Mouse (Mus musculus) right cerebral cortex, postnatal 36 days (tissue): ENCODE results near the gene Trmt11.
A peak's percentile ranks its signal among the peaks of the same experiment; 100 is the strongest.
"Not testable (repeated sequence)": the region's sequence is repeated elsewhere in the genome, so short reads cannot be mapped to it uniquely, and the experiment has no call there.

Experiments used
- DNase-seq, 2 experiments: peaks; one replicate each; pipeline ENCODE4 v3.0.0; 2022; ENCODE audit warnings: low spot score in 2 of 2, mixed read lengths in 1 of 2

Trmt11 gene

DNA sequence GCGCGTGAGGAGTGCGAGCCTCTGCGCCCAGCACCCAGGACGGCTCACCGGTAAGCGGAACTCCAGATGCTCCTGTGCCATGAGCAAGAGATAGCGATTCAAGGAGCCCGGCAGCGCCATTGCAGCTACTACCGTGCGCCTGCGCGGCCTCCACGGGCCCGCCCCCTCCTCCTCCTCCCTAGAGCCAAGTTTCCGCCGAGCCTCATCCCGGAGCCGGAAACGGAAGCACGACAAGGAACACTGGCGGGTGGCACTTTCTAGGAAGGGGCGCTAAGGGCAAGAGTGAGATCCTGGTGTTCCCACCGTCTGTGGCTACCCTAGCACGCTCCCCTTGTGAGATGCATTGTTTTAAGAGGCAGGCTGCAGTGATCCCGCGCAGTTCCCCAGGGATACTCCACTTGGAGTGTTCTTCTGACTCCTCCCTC is at the start of gene Trmt11:
Trmt11 (minus strand) TSS at position 208 of the 425 bp plus-strand sequence.
- DNase-seq: peak; percentile 86 to 87

DNA sequence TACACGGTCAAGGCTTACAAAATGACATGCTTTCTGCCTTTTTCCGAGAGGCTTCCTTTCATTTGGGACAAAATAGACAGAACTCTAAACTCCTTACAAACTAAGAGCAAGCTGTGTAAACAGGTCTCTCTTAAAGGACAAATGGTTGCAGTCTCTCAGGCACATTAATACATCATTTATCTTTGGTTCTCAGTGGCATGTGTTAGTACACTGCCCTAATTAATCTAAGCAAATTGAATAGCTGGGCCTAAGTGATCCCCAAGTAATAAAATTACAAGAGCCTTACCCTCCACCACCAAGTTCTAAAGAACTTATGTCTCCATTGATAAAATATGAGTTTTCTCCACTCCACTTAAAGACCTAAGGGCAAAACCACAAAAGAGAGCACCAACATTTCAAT is 47.1 kb upstream of the Trmt11 start:
- no peak for DNase-seq

DNA sequence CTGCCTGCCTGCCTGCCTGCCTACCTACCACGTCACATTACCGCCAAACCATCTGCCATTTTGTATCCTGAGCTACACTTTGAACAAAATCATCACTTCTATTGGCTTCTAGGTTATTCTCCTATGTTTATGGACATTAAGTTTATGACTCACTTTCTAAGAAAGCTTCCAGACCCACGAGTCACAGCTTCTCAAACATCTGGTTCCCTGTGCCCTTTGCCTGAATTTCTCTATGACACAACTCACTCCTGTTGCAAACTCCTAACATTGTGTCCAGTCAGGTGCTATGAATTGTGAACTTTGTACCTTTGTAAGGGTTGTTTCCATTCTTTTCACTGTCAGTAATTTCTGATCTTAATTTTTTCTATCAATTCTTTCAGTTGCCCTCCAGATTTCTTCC is 37.7 kb upstream of the Trmt11 start:
- DNase-seq: no peak

DNA sequence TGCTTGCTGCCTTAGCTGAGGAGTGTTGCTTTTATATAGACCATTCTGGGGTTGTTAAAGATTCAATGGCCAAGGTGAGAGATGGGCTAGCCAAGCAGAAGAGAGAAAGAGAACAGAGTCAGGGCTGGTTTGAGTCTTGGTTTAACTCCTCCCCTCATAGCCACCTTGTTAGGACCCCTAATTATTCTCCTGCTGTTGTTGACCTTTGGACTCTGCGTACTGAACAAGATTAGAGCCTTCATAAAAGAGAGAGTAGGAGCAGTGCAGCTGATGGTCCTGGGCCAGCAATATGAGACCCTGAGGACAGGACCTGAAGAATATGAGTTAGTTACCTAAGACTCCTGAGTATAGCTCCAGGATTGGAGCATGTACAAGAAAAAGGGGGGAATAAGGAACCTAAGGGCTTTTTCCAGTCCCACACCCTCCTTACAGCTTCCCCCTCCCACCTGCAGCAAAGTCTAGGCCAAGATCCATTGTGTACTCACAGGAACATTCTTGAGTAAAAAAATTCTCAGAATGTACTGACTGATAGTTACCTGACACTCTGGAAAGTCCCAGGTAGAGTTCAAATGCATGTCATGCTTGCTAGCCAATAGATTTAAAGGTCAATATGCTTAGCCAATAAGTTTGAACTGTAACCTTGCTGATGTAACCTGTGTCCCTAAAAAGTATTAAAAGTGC is 36.1 kb upstream of the Trmt11 start:
- not testable (repeated sequence) for DNase-seq

DNA sequence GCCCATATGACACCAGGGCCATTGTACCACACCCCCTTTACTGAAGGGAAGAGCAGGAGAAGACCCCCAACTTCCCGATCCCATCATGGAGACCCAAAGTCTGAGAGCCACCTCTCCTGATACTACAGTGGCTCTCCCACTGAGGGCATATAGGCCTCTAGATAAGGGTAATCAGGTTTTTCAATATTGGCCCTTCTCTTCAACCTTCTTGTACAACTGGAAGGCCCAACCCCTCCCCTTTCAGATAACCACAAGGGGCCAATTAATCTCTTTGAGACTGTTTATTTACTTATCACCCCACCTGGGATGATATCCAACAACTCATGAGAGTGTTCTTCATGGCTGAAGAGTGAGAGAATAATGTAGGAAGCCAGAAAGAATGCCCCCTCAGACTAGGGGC is 32.2 kb upstream of the Trmt11 start:
- DNase-seq: no peak

DNA sequence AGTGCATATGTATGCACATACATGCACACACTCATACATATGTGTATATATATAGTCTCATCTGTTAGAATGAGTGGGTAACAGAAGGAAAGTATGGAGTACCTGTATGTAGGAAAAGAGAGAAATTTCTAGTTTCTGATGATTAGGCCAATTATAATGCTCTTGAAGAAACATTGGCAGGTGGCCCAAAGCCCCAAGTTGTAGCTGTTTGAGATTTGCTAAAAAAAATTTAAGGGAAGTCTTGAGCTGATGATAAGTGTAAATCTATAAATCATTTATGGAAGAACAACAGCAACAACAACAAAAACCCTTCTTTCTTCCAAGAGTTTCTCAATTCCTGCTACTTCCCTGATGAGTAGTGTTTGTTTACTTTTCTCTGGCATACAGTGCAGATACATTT is 29.4 kb upstream of the Trmt11 start:
- DNase-seq: no peak

DNA sequence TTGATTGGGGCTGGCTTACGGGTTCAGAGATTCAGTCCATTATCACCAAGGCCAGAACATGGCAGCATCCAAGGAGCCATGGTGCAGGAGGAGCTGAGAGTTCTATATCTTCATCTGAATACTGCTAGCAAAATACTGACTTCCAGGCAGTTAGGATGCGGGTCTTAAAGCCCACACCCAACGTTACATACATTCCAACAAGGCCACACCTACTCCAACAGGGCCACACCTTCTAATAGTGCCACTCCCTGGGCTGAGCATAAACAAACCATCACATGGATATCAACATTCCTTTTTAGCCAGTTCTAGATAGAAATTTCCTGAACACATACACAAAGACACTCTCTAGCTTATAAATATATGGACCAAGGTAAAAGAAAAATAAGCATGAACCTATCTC is 29.0 kb upstream of the Trmt11 start, which contains the start of gene Hint3:
Hint3 (minus strand) TSS at position 120 of the 400 bp plus-strand sequence.
- DNase-seq: no peak

DNA sequence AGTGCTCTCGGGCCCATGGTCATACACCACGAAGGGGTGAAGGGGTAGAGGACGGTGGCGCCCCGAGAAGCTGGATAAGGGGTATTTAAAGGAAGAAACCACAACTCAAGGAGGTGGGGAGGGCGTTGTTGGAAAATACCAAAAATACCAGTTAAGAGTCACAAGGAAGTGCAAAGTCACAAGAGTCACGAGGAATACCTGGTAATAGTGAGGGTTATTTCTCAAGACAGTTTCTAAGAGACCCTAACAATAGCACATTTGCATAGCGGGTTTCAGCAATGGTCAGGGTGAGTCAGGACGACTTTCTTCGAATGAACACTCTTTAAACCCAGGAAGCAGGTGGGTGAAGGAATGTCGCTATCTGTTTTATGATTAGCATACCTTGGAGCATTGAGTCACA is 27.9 kb upstream of the Trmt11 start:
- not testable (repeated sequence) for DNase-seq

DNA sequence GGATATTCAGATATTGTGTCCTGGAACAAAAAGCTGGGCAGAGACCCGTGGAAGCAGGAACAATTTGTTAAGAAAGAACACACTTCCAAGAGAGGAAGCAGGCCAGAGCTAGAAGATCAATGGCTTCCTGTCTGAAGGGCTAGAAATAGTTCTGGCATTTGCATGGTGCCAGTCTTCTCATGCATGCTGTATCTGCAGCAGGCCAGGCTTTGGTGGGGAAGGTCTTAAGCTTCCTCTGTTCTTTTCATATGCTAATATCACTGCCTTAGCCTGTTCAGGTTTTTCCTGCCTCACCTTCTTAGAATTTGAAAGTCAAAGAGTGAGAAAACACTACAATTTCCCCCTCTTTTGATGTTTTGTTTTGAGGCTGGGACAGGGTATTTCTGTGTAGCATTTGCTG is 27.0 kb upstream of the Trmt11 start:
- no peak for DNase-seq

DNA sequence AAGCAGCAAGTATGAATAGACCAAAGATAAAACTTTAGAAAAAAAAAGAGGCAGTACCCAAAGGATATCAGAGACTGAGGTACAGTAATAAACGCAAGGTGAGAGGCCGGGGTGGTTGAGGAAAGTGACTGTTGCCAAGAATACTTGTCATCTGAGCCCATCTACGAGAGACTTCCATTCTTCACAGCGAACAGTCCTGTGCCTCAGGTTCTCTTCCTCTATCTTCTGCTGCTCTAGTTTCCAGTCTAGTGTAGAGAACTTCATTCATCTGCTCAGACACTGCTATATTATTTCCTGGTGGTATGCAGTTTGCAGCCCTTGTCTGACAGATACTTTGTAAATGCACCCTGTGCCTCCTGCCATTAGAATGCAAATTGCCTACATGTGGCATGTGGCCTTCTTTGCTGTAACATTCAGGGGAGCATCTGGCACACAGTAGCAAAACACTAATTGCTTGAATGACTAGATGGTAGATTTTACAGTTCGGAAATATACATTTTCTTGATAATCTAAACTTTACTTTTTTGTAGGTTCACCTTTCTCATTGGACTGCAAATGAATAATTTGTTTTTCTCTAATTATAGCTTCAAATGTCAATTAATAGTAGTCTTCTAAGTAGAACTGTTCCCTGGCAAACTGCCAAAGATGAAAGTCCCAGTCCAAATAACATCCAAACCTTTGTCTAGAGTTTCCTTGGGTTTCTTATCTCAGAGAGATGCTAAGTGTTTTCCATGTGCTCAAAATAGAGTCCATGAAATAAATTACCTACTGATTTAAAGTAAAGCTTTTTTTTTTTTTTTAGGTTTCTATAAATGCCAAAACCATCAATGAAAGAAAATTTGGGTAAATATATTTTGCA is 23.8 kb upstream of the Trmt11 start:
- DNase-seq: no peak

DNA sequence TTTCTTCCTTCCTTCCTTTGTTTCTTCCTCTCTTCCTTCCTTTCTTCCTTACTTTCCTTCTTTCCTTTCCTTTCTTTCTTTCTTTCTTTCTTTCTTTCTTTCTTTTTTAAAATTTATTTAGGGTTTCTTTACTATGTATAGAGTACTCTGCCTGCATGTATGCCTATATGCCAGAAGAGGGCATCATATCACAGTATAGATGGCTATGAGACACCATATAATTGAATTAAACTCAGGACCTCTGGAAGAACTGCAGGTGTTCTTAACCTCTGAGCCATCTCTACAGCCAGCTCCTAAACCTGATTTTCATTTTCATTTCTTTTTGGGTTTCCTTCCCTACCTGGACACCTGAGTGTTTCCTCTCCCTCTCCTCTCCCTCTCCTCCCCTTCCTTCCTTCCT is 22.4 kb upstream of the Trmt11 start:
- DNase-seq: no peak

DNA sequence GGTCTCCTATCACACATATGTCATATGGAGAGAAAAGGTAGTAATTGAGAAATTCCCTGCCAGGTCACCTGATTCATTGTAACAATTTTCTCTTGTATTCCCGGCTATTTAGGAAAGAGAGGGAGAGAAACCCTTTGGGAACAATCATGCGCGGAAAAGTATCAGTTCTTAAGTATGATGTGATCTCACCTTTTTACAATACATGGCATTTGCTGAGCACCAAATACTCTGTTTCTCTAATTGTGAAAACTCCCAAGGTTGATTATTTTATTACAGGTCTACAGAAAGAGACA is 18.3 kb upstream of the Trmt11 start:
- DNase-seq: no peak

DNA sequence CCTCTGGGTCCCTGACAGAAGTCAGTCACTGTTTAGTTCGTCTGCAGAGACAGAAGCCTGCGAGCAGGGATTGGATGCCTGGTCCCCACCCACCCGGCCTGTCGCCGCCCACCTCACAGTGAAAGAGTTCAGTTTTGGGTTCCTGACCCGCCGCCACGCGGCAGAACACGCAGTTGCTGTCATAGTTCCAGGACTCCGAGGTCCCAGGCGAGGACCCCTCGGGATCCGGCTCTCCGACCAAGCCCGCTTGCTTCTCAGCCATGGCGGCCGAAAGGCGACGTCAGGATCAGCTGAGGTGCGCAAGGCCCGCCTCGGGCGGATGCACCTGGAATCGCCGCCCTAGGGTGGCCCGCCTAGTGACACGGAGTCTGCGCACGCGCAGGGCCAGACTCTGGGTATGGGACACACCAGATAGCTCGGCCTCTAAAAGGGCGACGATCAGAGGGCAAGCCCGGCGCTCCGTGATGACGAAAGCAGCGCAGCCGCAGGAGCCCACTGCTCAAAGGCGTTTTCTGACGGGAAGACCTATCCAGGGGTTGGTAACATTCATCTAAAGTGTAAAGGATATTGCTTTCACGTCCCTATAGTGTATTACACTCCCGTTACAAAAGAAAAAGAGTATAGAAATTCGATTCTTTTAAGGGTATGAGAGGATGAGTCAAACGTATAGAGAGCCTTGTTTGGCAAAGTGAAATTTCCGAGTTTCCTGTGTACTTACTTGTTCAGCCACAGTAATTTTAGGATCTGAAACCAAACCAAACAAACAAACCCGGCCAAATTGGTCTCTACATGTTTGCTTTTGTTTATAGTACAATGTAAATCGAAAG is 17.8 kb upstream of the Trmt11 start:
- peak; percentile 99 for DNase-seq

DNA sequence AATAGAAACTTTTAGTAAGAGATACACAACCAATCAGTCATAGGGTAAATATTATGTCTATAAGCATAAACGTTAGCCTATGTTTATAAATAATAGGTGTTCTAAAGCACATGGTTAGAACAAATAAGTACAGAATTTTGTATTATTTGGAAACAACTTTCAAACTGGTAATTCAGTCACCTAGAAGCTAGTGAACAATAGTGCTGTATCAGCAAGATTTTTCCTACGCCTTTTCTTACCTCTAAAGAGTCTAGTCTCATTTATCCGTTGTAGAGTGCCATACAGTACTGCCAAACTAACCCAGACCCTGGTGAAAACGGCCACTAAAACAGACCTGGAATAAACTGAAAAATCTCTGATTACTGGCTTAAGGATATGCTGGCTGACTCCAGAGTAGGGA is 12.5 kb upstream of the Trmt11 start:
- DNase-seq: no peak

DNA sequence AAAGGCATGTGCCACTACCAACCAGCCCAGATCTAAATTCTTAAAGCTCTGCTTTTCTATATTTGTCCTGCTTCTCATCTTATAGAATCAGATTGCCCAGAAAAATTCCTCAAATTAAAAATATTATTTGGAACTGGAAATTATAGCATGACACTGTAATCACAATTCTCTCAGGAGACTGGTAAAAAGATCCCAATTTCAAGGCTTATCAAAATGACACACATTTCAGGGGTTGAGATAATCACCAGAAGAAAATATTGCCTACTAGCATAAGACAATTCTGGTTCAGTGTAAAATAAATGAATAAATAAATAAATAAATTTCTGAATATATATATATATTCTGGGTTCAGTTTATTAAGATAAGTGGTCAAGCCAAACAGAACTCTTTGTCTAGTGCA is 9.1 kb upstream of the Trmt11 start:
- no peak for DNase-seq

DNA sequence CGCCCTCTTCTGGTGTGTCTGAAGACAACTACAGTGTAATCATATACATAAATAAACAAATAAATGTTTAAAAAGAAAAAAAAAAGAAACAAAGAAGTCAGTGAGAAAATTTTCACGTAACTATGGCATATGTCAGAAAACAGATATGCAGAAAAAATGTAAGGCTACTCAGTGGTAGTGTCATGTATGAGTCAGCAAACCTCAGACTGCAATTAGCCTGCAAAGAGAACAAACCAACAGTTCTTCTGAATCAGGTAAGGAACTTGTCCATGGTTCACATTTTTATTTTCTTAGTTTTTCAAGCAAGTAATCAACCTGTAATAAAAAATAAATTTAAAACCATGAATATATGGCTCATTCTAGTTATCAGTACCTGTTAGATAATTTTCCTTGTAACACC is 7.6 kb upstream of the Trmt11 start:
- no peak for DNase-seq

DNA sequence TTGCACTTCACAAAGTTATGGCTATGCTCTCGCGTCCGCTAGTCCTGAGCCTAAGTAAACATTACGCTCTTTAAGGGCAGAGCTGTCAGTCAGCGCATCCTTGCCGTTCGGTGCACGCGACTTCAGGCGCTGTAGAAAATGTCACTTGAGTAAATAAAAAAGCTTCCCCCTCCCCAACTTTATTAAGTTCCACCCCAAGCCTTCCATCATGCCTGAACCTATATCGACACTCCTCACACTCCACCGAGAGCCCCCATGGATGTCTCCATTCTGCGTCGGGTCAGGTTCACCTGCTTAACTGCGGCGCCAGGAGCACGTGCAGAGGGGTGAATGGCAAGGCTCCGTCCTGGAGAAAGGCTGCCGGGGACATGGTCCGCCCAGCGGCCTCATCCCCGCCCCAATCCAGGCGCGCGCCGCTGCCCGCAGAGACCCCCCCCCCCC is 435 bp downstream of the Trmt11 start:
- DNase-seq: no peak

DNA sequence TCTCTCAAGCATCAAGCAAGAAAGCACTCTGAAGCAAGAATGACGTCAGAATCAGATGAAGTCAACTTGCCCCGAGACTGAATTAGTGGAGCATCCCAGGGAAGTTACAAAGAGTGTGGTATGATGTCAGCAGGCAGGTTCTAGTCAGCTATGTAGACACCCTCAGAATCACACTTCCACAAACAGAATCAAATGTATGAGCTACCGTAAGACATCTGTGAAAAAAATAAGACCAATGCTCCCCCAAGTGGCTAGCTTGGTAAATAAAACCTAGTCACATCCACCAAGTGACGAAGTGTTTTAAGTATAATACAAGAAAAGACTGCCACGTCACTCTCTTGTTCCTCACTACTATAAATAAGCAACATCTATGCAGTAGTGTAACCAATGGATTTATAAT is 13.5 kb downstream of the Trmt11 start:
- DNase-seq: peak in 1 of 2 experiments; percentile 12

DNA sequence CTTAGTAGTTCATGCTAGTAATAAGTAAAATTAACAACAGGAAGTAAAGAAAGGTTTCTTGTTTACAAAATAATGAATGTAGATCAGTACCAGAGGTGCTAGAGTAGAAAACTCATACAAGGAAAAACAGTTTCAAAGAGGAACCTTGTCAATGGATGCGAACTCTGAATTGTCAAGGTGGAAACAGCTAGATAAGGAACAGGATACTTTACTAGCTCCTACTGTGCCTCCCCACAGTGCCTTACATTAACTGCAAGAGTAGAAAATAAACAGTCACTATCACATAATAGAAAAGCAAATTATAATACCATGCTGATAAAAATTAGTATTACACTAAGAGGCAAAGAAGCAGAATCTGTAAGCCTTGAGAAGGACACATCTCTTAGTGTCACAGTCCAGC is 14.9 kb downstream of the Trmt11 start:
- no peak for DNase-seq

DNA sequence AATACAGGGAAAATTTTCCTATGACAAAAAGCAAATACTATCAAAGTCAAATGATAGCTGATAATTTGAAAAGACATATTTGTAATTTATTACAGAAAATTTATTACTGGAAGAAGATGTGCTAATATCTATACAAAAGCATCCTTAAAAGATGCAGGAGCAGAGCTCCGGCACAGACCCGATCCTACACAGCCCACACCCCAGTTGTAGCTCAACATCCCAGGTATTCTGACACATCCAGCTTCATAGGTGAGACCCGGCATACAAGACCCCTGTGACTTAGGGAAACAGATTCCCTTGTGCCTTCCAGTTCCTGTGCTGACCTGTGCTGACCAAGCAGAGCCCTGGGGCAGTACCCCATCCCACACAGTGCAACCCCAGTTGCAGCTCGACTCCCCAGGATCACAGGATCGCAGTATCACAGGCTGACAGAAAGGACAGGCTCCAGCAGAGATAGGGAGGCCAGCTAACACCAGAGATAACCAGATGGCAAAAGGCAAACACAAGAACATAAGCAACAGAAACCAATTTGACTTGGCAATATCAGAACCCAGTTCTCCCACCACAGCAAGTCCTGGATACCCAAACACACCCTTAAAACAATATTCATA is 22.8 kb downstream of the Trmt11 start:
- DNase-seq: no peak

DNA sequence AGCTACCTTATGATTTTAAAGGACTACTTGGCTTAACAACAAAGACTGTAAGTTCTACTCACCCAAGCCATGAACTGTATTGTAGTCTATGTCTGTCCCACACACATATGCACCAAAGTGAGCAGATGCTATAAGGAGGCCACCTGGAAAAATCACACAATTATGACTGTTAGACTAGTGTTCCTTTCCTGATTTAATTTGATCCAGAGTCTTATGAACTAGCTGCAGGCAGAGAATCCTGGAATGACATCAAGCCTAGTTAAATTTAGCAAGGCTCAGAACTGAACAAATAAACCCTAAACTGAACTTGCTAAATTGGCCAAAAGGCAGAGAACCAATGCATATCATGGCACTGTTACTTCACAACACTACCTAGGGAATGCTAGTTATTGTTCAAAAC is 34.2 kb downstream of the Trmt11 start:
- no peak for DNase-seq

DNA sequence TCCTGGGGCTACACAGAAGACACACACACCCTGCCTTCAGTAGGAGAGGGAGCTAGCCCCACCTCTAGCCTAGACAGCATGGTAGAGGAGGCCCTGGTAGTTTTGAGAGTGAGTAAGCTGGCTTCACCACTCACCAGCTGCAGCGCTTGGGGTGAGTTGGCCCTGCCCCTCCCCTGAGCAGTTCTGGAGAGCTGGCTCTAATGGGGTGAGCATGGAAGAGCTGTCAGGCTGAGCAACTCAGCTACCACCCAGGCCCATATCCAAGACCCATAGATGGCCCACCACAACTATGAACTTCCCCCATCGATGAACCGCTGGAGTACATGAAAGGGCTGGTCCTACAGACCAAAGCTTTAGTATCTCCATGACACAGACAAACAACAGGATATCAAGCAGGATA is 35.9 kb downstream of the Trmt11 start:
- DNase-seq: no peak
